Mouse (Mus musculus) liver, embryonic 14.5 days (tissue): Measurements from ENCODE around the gene Capn10.

Experiments used
- CTCF ChIP-seq: IDR thresholded peaks from 2 replicates; pipeline ENCODE4 v1.5.1; 2016; ENCODE audit warnings: antibody characterized with exemption, low read depth, control low read depth
- EP300 ChIP-seq: IDR thresholded peaks from 2 replicates; pipeline ENCODE4 v1.6.1; 2016; ENCODE audit warnings: antibody characterized with exemption, low read depth

DNA sequence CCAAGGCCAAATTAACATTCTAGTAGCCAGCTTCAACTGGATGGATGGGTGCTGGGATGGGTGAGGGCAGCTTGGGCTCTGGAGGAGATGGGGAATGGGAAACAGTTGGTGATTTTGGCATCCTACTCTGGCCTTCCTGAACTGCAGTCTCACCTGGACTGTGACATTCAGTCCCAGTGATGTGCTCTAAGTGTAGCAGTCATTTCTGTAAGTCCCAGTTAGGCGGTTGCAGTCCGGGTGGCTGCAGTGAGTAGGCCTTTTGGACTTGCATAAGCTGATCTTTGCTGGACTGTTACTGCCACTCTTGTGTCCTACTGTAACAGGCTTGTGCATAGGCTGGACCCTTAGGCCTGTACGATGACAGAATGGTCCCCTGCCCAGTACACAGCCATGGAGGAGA, 13.8 kb downstream of the Capn10 start:
- TF ChIP-seq EP300 = no peak
- no peak for TF ChIP-seq CTCF
